Mouse (Mus musculus): ENCODE measurements around the gene Gm45521. TPM values are rescaled to one million over a fixed set of nuclear protein-coding genes. Genes with fewer than 3 reads are reported as not detected.

The Gm45521 gene
- polyA plus RNA-seq (2015; fragmentation: Nextera tagmentation; extraction: Ambion mirVana): not detected in 2 replicates

GRCm38 (mm10) chr14:7957049-7957448, at the start of gene Gm45521:
Gene Gm45521, plus strand, starts transcription at chr14:7957288.
- Histone ChIP-seq H3K36me3 (0 out of 2 replicates have a peak, but pooled peaks cover 1% of the 10 kb centered on the region), H3K4me3 (no peak within 1 kb of the TSS), H3K27me3 (no peaks in the 10 kb centered on the region), H3K9ac (no peak within 1 kb of the TSS), H3K4me2 (no peak within 1 kb of the TSS), H3K27ac (no peak within 1 kb of the TSS), H3K9me3 (no peaks in the 10 kb centered on the region), H3K4me1 (peaks cover 25% of the 10 kb centered on the region)
- WGBS: 63% methylated on average over 9 of the region's 9 CpGs
- no peak for ATAC-seq (ENCODE audit: insufficient number of reproducible peaks, low FRiP score, low TSS enrichment, low read depth)

GRCm38 (mm10) chr14:7909472-7909871, 47.6 kb upstream of the Gm45521 start:
- ATAC-seq (ENCODE audit: insufficient number of reproducible peaks, low FRiP score, low TSS enrichment, low read depth): 0 out of 2 replicates have a peak, but pooled peaks have one; percentile 58
- peaks cover 15% of the 10 kb centered on the region; the same call in 1 of the 2 replicates for H3K4me1 ChIP-seq
- WGBS: 48% methylated on average over 10 of the region's 10 CpGs
- H3K9me3 ChIP-seq: no peaks in the 10 kb centered on the region
- H3K4me2 ChIP-seq: no peak overlapping the region
- H3K27ac ChIP-seq: no peak overlapping the region
- H3K27me3 ChIP-seq: no peaks in the 10 kb centered on the region
- H3K9ac ChIP-seq: no peak overlapping the region
- no peak overlapping the region for H3K4me3 ChIP-seq
- H3K36me3 ChIP-seq: peaks cover 66% of the 10 kb centered on the region

- ATAC-seq (ENCODE audit: insufficient number of reproducible peaks, low FRiP score, low TSS enrichment, low read depth): no peak
Observed at GRCm38 (mm10) chr14:7913842-7914241, 43.2 kb upstream of the Gm45521 start.

GRCm38 (mm10) chr14:7914461-7914860, 42.6 kb upstream of the Gm45521 start:
- ATAC-seq (ENCODE audit: insufficient number of reproducible peaks, low FRiP score, low TSS enrichment, low read depth): no peak
- no peak overlapping the region for H3K27ac ChIP-seq
- no peaks in the 10 kb centered on the region for H3K9me3 ChIP-seq
- H3K27me3 ChIP-seq: no peaks in the 10 kb centered on the region
- peaks cover 15% of the 10 kb centered on the region; the same call in 1 of the 2 replicates for H3K4me1 ChIP-seq
- H3K4me3 ChIP-seq: no peak overlapping the region
- no peak overlapping the region for H3K9ac ChIP-seq
- no peak overlapping the region for H3K4me2 ChIP-seq
- H3K36me3 ChIP-seq: peaks cover 80% of the 10 kb centered on the region
- 46% methylated on average over 4 of the region's 4 CpGs for WGBS

More at GRCm38 (mm10) chr14:7913842-7914241, 43.2 kb upstream of the Gm45521 start:
- H3K27ac ChIP-seq: peak overlapping the region; percentile 27; the same call in 1 of the 2 replicates
- no peak overlapping the region for H3K4me2 ChIP-seq
- peaks cover 76% of the 10 kb centered on the region for H3K36me3 ChIP-seq
- no peaks in the 10 kb centered on the region for H3K27me3 ChIP-seq
- no peak overlapping the region for H3K9ac ChIP-seq
- H3K4me1 ChIP-seq: peaks cover 15% of the 10 kb centered on the region; the same call in 1 of the 2 replicates
- H3K4me3 ChIP-seq: no peak overlapping the region
- whole genome bisulfite sequencing: 49% methylated on average over 7 of the region's 7 CpGs
- no peaks in the 10 kb centered on the region for H3K9me3 ChIP-seq

- no peaks in the 10 kb centered on the region for H3K27me3 ChIP-seq
- H3K4me1 ChIP-seq: 0 out of 2 replicates have a peak, but pooled peaks cover 6% of the 10 kb centered on the region
- no peak overlapping the region for H3K4me3 ChIP-seq
- no peak for ATAC-seq (ENCODE audit: insufficient number of reproducible peaks, low FRiP score, low TSS enrichment, low read depth)
- no peaks in the 10 kb centered on the region for H3K9me3 ChIP-seq
- H3K27ac ChIP-seq: no peak overlapping the region
- peaks cover 85% of the 10 kb centered on the region for H3K36me3 ChIP-seq
- no peak overlapping the region for H3K4me2 ChIP-seq
- 76% methylated on average over 6 of the region's 6 CpGs for WGBS
- H3K9ac ChIP-seq: no peak overlapping the region
Observed at GRCm38 (mm10) chr14:7918150-7918991, 38.7 kb upstream of the Gm45521 start.

GRCm38 (mm10) chr14:7919309-7919708, 37.8 kb upstream of the Gm45521 start:
- 88% methylated on average over 5 of the region's 5 CpGs for WGBS
- no peak overlapping the region for H3K4me3 ChIP-seq
- H3K9ac ChIP-seq: no peak overlapping the region
- no peak overlapping the region for H3K4me2 ChIP-seq
- H3K27ac ChIP-seq: no peak overlapping the region
- no peaks in the 10 kb centered on the region for H3K4me1 ChIP-seq
- H3K36me3 ChIP-seq: peaks cover 89% of the 10 kb centered on the region
- no peak for ATAC-seq (ENCODE audit: insufficient number of reproducible peaks, low FRiP score, low TSS enrichment, low read depth)
- no peaks in the 10 kb centered on the region for H3K9me3 ChIP-seq
- H3K27me3 ChIP-seq: no peaks in the 10 kb centered on the region

GRCm38 (mm10) chr14:7919921-7920320, 37.2 kb upstream of the Gm45521 start:
- no peaks in the 10 kb centered on the region for H3K9me3 ChIP-seq
- H3K27me3 ChIP-seq: no peaks in the 10 kb centered on the region
- no peaks in the 10 kb centered on the region for H3K4me1 ChIP-seq
- H3K4me3 ChIP-seq: no peak overlapping the region
- peaks cover 84% of the 10 kb centered on the region for H3K36me3 ChIP-seq
- no peak overlapping the region for H3K27ac ChIP-seq
- WGBS: 73% methylated on average over 4 of the region's 4 CpGs
- no peak overlapping the region for H3K9ac ChIP-seq
- no peak for ATAC-seq (ENCODE audit: insufficient number of reproducible peaks, low FRiP score, low TSS enrichment, low read depth)
- no peak overlapping the region for H3K4me2 ChIP-seq

- no peaks in the 10 kb centered on the region for H3K4me1 ChIP-seq
- H3K9ac ChIP-seq: no peak overlapping the region
- ATAC-seq (ENCODE audit: insufficient number of reproducible peaks, low FRiP score, low TSS enrichment, low read depth): no peak
- H3K36me3 ChIP-seq: peaks cover 84% of the 10 kb centered on the region
- H3K9me3 ChIP-seq: no peaks in the 10 kb centered on the region
- H3K4me2 ChIP-seq: no peak overlapping the region
- H3K27ac ChIP-seq: no peak overlapping the region
- no peaks in the 10 kb centered on the region for H3K27me3 ChIP-seq
- no peak overlapping the region for H3K4me3 ChIP-seq
- 72% methylated on average over 5 of the region's 5 CpGs for WGBS
Observed at GRCm38 (mm10) chr14:7921459-7921858, 35.6 kb upstream of the Gm45521 start.

- no peak for ATAC-seq (ENCODE audit: insufficient number of reproducible peaks, low FRiP score, low TSS enrichment, low read depth)
- Histone ChIP-seq H3K4me1 (no peaks in the 10 kb centered on the region), H3K27ac (no peak overlapping the region), H3K9ac (no peak overlapping the region), H3K4me2 (no peak overlapping the region), H3K9me3 (no peaks in the 10 kb centered on the region), H3K27me3 (no peaks in the 10 kb centered on the region), H3K4me3 (no peak overlapping the region), H3K36me3 (peaks cover 76% of the 10 kb centered on the region)
Observed at GRCm38 (mm10) chr14:7923635-7924034, 33.5 kb upstream of the Gm45521 start.

GRCm38 (mm10) chr14:7928362-7928761, 28.7 kb upstream of the Gm45521 start:
- Histone ChIP-seq H3K4me1 (peaks cover 1% of the 10 kb centered on the region; the same call in 1 of the 2 replicates), H3K4me3 (no peak overlapping the region), H3K27ac (no peak overlapping the region), H3K4me2 (no peak overlapping the region), H3K27me3 (no peaks in the 10 kb centered on the region), H3K36me3 (peaks cover 85% of the 10 kb centered on the region), H3K9me3 (no peaks in the 10 kb centered on the region), H3K9ac (no peak overlapping the region)
- no peak for ATAC-seq (ENCODE audit: insufficient number of reproducible peaks, low FRiP score, low TSS enrichment, low read depth)
- 57% methylated on average over 1 of the region's 1 CpGs for WGBS

GRCm38 (mm10) chr14:7929029-7929428, 28.1 kb upstream of the Gm45521 start:
- no peaks in the 10 kb centered on the region for H3K9me3 ChIP-seq
- no peak for ATAC-seq (ENCODE audit: insufficient number of reproducible peaks, low FRiP score, low TSS enrichment, low read depth)
- H3K4me1 ChIP-seq: peaks cover 6% of the 10 kb centered on the region; the same call in 1 of the 2 replicates
- peaks cover 85% of the 10 kb centered on the region for H3K36me3 ChIP-seq
- no peak overlapping the region for H3K27ac ChIP-seq
- no peak overlapping the region for H3K4me3 ChIP-seq
- no peak overlapping the region for H3K9ac ChIP-seq
- 81% methylated on average over 7 of the region's 7 CpGs for WGBS
- H3K27me3 ChIP-seq: no peaks in the 10 kb centered on the region
- H3K4me2 ChIP-seq: no peak overlapping the region

GRCm38 (mm10) chr14:7932151-7932550, 24.9 kb upstream of the Gm45521 start:
- Histone ChIP-seq H3K4me2 (no peak overlapping the region), H3K9ac (no peak overlapping the region), H3K9me3 (no peaks in the 10 kb centered on the region), H3K4me3 (no peak overlapping the region), H3K27me3 (no peaks in the 10 kb centered on the region), H3K27ac (no peak overlapping the region), H3K36me3 (peaks cover 86% of the 10 kb centered on the region), H3K4me1 (peaks cover 16% of the 10 kb centered on the region; the same call in 1 of the 2 replicates)
- ATAC-seq (ENCODE audit: insufficient number of reproducible peaks, low FRiP score, low TSS enrichment, low read depth): no peak
- WGBS: 90% methylated on average over 4 of the region's 4 CpGs

All from limb, embryonic 15.5 days (tissue).